Mouse (Mus musculus): Measurements from ENCODE around the gene Gramd4. TPM values are rescaled to one million over a fixed set of nuclear protein-coding genes. Genes with fewer than 3 reads are reported as not detected.
"Not testable (repeated sequence)": the region's sequence is repeated elsewhere in the genome, so short reads cannot be mapped to it uniquely, and the experiment has no call there.

The Gramd4 gene
- total RNA-seq, 2 experiments from 2014 or later = 26.5 to 28.4 TPM

- no peak for DNase-seq (ENCODE audit: low spot score in 2 of 2)
Measured at GRCm38 (mm10) chr15:86089091-86089744, 31.7 kb downstream of the Gramd4 start.

DNA sequence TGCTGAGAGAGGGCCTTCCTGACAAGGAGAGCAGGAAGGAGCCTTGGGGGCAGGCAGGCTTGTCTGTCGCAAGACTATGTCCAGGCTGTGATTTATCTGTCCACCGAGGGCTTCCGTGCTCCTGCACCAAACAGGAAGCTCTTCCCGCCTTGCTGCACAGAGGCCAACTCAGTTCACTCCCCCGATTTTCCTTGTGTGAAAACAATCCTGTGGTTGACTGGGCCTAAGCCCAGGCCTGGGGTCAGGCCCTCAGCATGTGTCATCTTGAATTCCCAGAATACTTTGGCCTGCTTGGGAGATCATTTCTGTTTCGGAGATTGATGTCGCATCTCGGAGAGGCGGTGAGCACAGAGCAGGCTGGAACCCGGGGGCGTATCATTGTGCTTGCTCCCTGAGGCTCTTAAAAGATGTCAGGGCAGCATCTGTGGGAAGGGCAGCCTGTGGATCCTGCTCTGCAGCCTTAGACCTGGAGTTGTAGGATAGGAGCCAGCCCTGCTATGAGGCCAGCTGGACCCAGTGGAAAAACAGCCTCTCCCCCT, 32.6 kb downstream of the Gramd4 start:
- no peak for DNase-seq (ENCODE audit: low spot score in 2 of 2)

- DNase-seq (ENCODE audit: low spot score in 2 of 2) = no peak
Measured at GRCm38 (mm10) chr15:86090578-86090977, 33.1 kb downstream of the Gramd4 start.

DNA sequence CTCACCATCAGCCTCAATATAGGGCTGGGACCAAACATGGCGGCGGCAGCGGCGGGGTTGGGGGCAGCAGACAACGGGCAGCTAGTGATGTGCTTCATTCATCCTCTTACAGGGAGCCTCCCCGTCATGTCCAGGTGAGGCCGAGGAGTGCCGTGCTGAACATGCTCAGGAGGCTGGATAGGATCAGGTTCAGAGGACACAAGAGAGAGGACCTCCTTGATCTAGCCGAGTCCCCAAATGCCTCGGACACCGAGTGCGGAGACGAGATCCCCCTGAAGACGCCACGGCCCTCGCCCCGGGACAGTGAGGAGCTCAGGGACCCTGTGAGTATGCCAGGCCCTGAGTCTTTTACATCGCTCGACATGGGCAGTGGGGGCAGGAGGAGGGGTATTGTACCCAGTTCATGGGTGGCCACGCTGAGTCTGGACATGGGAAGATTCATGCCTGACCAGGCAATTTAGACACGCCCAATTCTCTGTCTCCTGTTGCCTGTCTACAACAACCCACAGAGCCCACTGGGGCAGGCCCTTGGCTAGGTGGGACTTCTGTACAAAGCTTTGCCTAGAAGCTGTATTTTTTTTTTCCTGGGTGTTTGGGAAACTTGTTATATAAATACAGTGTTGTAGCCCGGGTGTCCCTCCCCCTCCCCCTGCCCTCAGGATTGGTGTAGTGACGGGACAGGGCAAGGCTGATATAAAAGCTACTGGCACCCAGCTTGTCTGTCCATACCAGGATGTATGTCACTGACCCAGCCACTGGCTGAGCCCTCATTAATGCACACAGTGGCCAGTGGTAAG, 33.9 kb downstream of the Gramd4 start:
- no peak for DNase-seq (ENCODE audit: low spot score in 2 of 2)

DNA sequence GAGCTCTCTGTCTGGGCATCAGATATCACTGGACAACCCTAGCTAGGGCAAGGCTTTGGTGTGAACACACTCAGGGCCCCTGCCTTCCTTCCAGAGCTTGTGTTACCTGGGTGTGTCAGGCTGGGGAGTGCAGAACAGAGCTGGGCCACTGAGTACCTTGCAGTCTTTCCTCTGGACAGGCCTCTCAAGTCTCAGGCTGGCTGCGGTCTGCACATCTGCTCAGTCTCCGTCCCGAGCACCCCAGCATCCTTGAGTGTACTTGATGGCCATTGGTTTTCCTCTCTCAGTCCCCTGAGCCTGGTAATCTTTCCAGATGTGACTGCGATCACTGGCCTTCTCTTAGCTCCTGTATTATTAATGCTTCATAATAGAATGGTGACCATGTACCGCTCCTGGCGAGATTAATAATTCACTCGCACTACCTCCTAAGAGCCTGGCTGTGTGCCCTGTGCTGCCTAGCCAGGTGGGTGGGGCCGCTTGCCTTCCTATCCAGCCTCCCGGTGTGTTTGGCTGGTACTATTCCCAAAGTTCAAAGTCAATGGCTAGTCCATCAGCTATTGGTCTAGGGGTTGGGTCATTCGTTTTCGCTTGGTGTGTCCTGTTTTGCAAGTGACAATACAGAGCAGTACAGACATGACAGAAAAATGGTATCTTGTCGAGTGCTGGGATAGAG, 34.6 kb downstream of the Gramd4 start:
- DNase-seq (ENCODE audit: low spot score in 2 of 2) = no peak

DNA sequence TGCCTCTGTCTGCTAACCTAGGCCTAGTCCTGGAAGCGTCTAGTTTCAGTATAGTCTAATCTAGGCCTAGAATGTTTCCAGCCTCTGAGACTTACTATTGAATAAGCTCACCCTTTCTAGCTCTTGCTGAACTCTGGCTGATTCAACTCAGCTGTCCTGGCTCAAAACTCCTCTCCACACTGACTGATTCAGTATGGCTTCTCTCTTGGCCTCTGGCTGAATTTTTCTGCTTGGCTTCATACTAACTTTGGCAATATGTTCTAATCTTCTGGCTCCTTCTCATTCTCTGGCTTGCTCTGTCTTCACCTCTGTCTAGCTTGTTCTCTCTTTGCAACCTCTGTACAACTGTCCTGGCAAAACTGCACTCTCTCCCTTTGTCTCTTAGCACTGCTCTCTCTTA, 35.7 kb downstream of the Gramd4 start:
- no peak for DNase-seq (ENCODE audit: low spot score in 2 of 2)

GRCm38 (mm10) chr15:86094324-86095121, 37.0 kb downstream of the Gramd4 start:
- no peak for DNase-seq (ENCODE audit: low spot score in 2 of 2)

GRCm38 (mm10) chr15:86095722-86096603, 38.5 kb downstream of the Gramd4 start:
- no peak for DNase-seq (ENCODE audit: low spot score in 2 of 2)

GRCm38 (mm10) chr15:86096604-86097020, 39.1 kb downstream of the Gramd4 start:
- DNase-seq (ENCODE audit: low spot score in 2 of 2) = not testable (repeated sequence)

GRCm38 (mm10) chr15:86097871-86098270, 40.4 kb downstream of the Gramd4 start:
- no peak for DNase-seq (ENCODE audit: low spot score in 2 of 2)

GRCm38 (mm10) chr15:86101585-86101984, 44.1 kb downstream of the Gramd4 start:
- DNase-seq (ENCODE audit: low spot score in 2 of 2) = no peak

DNA sequence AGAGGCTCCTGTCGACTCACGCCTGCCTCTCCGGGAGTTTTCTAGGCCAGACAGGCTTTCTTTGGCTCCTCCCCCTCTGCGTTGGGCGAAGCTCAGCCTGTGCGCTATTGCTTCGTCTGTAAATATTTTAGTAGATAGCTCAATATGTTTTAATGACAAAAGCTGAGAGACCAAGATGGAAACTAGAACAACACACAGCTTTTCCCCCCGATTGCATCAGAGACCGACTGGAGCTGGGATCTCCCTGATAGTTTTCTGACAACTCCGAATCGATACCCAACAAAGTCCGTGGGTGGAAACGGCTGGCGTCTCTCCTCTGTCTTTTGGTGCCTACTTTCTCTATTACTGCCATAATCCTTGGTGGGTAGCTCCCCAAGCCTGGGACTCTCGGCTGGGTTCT, 44.8 kb downstream of the Gramd4 start:
- DNase-seq (ENCODE audit: low spot score in 2 of 2) = peak in 1 of 2 experiments; percentile 57

- DNase-seq (ENCODE audit: low spot score in 2 of 2) = no peak
Measured at GRCm38 (mm10) chr15:86104401-86105344, 47.2 kb downstream of the Gramd4 start.

GRCm38 (mm10) chr15:86105345-86105697, 47.8 kb downstream of the Gramd4 start:
- no peak for DNase-seq (ENCODE audit: low spot score in 2 of 2)

GRCm38 (mm10) chr15:86105751-86106150, 48.3 kb downstream of the Gramd4 start:
- DNase-seq (ENCODE audit: low spot score in 2 of 2) = no peak

GRCm38 (mm10) chr15:86107831-86108471, 50.5 kb downstream of the Gramd4 start:
- no peak for DNase-seq (ENCODE audit: low spot score in 2 of 2)

GRCm38 (mm10) chr15:86109245-86109644, 51.8 kb downstream of the Gramd4 start:
- no peak for DNase-seq (ENCODE audit: low spot score in 2 of 2)

DNA sequence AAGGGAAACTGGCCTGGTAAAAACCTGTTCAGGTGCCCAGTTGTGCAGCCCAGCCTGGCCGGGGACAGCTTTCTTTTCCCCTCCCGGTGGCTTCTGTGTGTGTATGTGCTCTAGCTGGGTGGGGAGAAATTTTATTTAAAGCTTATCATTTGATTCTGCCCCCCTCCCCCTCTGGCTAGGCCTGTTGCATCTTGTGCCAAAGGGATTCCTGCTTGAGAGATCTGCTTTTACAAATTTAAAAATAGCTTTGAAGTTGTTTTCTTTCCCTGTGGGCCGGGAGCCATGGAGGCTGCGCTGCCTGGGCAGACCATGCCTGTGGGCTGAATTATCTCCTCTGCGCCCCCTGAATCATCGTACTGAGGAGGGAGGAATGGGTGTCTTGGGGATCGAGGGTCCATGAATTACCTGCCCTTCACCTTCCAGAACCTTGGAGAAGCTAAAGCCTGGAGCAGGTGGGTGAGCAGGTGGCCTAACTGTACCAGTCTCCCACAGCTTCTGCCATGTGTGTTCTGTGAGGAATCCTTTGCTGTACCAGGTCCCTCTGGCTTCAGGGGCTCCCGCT, 52.2 kb downstream of the Gramd4 start:
- peak; percentile 29 to 32 for DNase-seq (ENCODE audit: low spot score in 2 of 2)

All from layer of hippocampus, postnatal 14 days (tissue).